Mouse (Mus musculus) intestine, postnatal 0 days (tissue): ENCODE measurements at regions not wholly inside any gene's neighbourhood (a gene's known extent, or its start where the extent isn't known, plus 50 kb on each side); places are given as distances from the start of the nearest gene placed in this dataset.

Experiments
- ATAC-seq: fragments of 200-750 bp; cut with Nextera tagmentation; 2 replicates; pipeline ENCODE4 v1.8.0; 2017; ENCODE audit warnings: mild to moderate bottlenecking, moderate TSS enrichment, moderate library complexity
- H3K27ac ChIP-seq: fragments of 300-500 bp; sonication (generic); 2 replicates; pipeline ENCODE4 v1.5.1; 2014; ENCODE audit warnings: mild to moderate bottlenecking, low read depth, low read length, moderate library complexity
- H3K27me3 ChIP-seq: fragments of 300-500 bp; sonication (generic); replicated peaks from 2 replicates; pipeline ENCODE4 v1.6.1; 2014; ENCODE audit warnings: low read length, mixed read lengths; ENCODE audit not compliant: control insufficient read depth, insufficient read depth
- H3K36me3 ChIP-seq: fragments of 300-500 bp; sonication (generic); 2 replicates; pipeline ENCODE4 v1.6.1; 2014; ENCODE audit warnings: mild to moderate bottlenecking, moderate library complexity; ENCODE audit not compliant: control insufficient read depth, insufficient read depth
- H3K4me1 ChIP-seq: fragments of 300-500 bp; sonication (generic); replicated peaks from 2 replicates; pipeline ENCODE4 v1.6.1; 2014; ENCODE audit warnings: antibody characterized with exemption, low read length, mixed read lengths; ENCODE audit not compliant: control insufficient read depth, insufficient read depth
- H3K4me2 ChIP-seq: fragments of 300-500 bp; sonication (generic); replicated peaks from 2 replicates; pipeline ENCODE4 v1.6.1; 2014; ENCODE audit warnings: low read depth, mild to moderate bottlenecking, moderate library complexity
- H3K4me3 ChIP-seq: fragments of 300-500 bp; sonication (generic); 2 replicates; pipeline ENCODE4 v1.5.1; 2014; ENCODE audit warnings: low read depth, low read length
- H3K9ac ChIP-seq: fragments of 300-500 bp; sonication (generic); 2 replicates; pipeline ENCODE4 v1.6.1; 2014; ENCODE audit warnings: mild to moderate bottlenecking, low read depth, low read length
- H3K9me3 ChIP-seq: fragments of 300-500 bp; sonication (generic); 2 replicates; pipeline ENCODE4 v1.6.1; 2016; ENCODE audit warnings: mixed run types; ENCODE audit not compliant: control insufficient read depth
- CTCF ChIP-seq: sonication (generic); IDR thresholded peaks from 2 replicates; pipeline ENCODE4 v1.5.1; 2016; ENCODE audit warnings: low read depth, mild to moderate bottlenecking, control low read depth, antibody characterized with exemption, moderate library complexity
- WGBS: fragments of 180-500 bp; shearing (Covaris S2); extraction: QIAGEN DNeasy Blood & Tissue Kit; methylation state at CpG from one replicate; pipeline ENCODE4 v1.1.7; 2014; 5-methylcytosine and 5-hydroxymethylcytosine counted together

- no peak for TF ChIP-seq CTCF
- no peak overlapping the region for H3K27ac ChIP-seq
- H3K27me3 ChIP-seq, result no peaks in the 10 kb centered on the region
- no peaks in the 10 kb centered on the region for H3K9me3 ChIP-seq
- no peak for ATAC-seq
- no peak overlapping the region for H3K4me3 ChIP-seq
- no peak overlapping the region for H3K9ac ChIP-seq
- no peak overlapping the region for H3K4me2 ChIP-seq
- no peaks in the 10 kb centered on the region for H3K4me1 ChIP-seq
- H3K36me3 ChIP-seq, result no peaks in the 10 kb centered on the region
- 86% methylated on average over 5 of the region's 5 CpGs for WGBS
Measured at GRCm38 (mm10) chr3:34826396-34826795, 176.2 kb downstream of the Sox2 start.

DNA sequence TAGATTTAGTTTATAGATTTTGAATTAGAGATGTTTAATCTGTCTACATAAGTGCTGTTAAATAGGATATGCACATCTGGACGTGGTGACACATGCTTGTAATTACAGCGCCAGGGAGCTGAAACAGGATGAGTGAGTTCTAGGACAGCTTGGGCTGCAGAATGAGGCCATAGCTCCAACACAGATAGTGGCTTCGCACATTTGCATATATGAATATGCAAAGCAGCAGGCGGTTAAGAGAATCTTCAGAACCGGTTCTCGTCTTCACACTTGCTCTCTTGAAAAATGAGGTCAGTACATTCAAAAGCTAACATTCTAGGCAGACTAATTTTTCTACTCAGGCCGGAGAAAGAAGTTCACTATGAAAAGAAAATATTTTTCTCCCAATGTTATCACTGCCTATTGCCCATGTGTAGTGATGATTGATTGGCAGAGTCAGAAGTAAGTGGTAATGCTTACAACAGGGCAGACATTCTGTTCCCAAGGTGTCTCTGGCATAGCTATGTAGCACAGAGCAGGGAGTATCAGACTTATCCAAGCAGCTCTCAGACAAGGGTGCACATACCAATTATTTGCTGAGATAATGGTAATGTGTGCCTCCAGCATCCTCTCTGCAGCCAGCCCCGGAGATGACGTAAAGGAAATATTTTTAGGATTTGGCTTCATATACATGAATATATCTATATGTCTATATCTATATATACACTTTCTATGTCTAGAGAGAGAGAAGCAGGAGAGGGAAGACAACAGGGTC lies 178.4 kb downstream of the Sox2 start:
- Histone ChIP-seq H3K4me1 (no peaks in the 10 kb centered on the region), H3K36me3 (no peaks in the 10 kb centered on the region), H3K4me3 (no peak overlapping the region), H3K9me3 (no peaks in the 10 kb centered on the region), H3K27ac (no peak overlapping the region), H3K27me3 (no peaks in the 10 kb centered on the region), H3K9ac (no peak overlapping the region), H3K4me2 (no peak overlapping the region)
- no peak for TF ChIP-seq CTCF
- 69% methylated on average over 9 of the region's 9 CpGs for WGBS
- no peak for ATAC-seq

GRCm38 (mm10) chr3:34836741-34837267 lies 186.6 kb downstream of the Sox2 start:
- H3K27ac ChIP-seq, result no peak overlapping the region
- 84% methylated on average over 8 of the region's 8 CpGs for WGBS
- no peak for TF ChIP-seq CTCF
- no peak overlapping the region for H3K4me2 ChIP-seq
- H3K9ac ChIP-seq, result no peak overlapping the region
- no peaks in the 10 kb centered on the region for H3K9me3 ChIP-seq
- H3K36me3 ChIP-seq, result no peaks in the 10 kb centered on the region
- no peak overlapping the region for H3K4me3 ChIP-seq
- no peaks in the 10 kb centered on the region for H3K27me3 ChIP-seq
- H3K4me1 ChIP-seq, result no peaks in the 10 kb centered on the region
- ATAC-seq, result no peak

GRCm38 (mm10) chr3:34837644-34838332 lies 187.6 kb downstream of the Sox2 start:
- no peaks in the 10 kb centered on the region for H3K36me3 ChIP-seq
- no peaks in the 10 kb centered on the region for H3K27me3 ChIP-seq
- H3K27ac ChIP-seq, result no peak overlapping the region
- no peaks in the 10 kb centered on the region for H3K4me1 ChIP-seq
- no peak overlapping the region for H3K9ac ChIP-seq
- no peak for TF ChIP-seq CTCF
- H3K4me2 ChIP-seq, result no peak overlapping the region
- ATAC-seq, result no peak
- WGBS, result 71% methylated on average over 11 of the region's 11 CpGs
- H3K4me3 ChIP-seq, result no peak overlapping the region
- H3K9me3 ChIP-seq, result no peaks in the 10 kb centered on the region

DNA sequence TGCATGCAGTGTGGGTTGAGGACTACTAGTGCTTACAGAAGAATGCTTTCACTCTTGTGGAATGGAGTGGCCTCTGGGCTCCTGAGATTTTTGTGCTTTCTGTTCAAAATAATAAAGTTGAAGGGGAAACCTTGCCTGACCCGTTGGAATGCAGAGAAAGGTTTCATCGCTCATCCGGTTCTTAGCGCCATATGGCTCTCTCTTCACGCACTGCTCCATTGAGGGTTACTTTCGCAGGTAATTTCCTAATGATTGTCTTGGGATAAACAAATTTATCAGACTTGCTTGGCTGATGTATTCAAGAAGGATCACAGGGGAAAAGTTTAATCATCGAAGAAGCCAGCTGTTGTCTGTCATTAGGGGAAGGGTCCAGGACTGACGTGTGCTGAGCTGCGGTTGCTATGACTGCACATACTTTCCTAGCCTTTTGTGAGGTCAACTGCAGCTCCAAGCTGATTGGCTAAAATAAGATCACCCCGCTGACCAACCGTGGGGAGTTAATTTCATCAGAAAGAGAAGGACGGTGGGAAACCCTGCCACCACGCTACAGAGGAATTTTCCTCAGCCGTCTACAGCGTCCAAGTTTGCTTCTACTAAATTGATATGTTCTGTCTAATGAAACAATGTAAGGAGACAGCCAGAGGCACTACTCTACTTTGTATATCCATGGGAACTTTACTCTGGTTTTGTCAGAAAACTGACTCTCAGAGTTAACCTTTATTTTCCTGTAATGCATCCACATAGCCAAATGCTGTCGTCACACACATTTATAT lies 210.9 kb downstream of the Sox2 start:
- Histone ChIP-seq H3K36me3 (no peaks in the 10 kb centered on the region), H3K4me1 (no peaks in the 10 kb centered on the region), H3K9ac (no peak overlapping the region), H3K4me2 (no peak overlapping the region), H3K9me3 (no peaks in the 10 kb centered on the region), H3K27me3 (no peaks in the 10 kb centered on the region), H3K27ac (no peak overlapping the region), H3K4me3 (no peak overlapping the region)
- WGBS, result 70% methylated on average over 16 of the region's 16 CpGs
- no peak for ATAC-seq
- no peak for TF ChIP-seq CTCF
